Mouse (Mus musculus) CH12.LX (cell line): ENCODE data around the gene Fbxo44.

ENCODE experiments used
- CTCF ChIP-seq, 2 experiments: IDR thresholded peaks in 1 of 2; conservative IDR thresholded peaks in 1 of 2; 2 replicates each; pipeline ENCODE4 v1.5.1; 2011 to 2012; ENCODE audit warnings: low read depth in 2 of 2, low read length in 2 of 2, improper control_type of control experiment in 1 of 2, inconsistent platforms in 1 of 2, mild to moderate bottlenecking in 1 of 2, moderate library complexity in 1 of 2
- EP300 ChIP-seq: IDR thresholded peaks from 2 replicates; pipeline ENCODE4 v1.6.1; 2011; ENCODE audit warnings: low read length, improper control_type of control experiment
- HCFC1 ChIP-seq: IDR thresholded peaks from 2 replicates; pipeline ENCODE4 v1.6.1; 2012; ENCODE audit warnings: low read depth, mild to moderate bottlenecking, inconsistent platforms, low read length, improper control_type of control experiment
- JUND ChIP-seq: conservative IDR thresholded peaks from 2 replicates; pipeline ENCODE4 v1.6.1; 2011; ENCODE audit warnings: low read depth, low read length, improper control_type of control experiment
- MYC ChIP-seq: IDR thresholded peaks from 2 replicates; pipeline ENCODE4 v1.6.1; 2011; ENCODE audit warnings: low read depth, mild to moderate bottlenecking, improper control_type of control experiment, low read length
- POLR2A ChIP-seq: IDR thresholded peaks from 2 replicates; pipeline ENCODE4 v1.6.1; 2011; ENCODE audit warnings: low read depth, mild to moderate bottlenecking, improper control_type of control experiment, low read length
- POLR2AphosphoS2 ChIP-seq: IDR thresholded peaks from 2 replicates; pipeline ENCODE4 v1.6.1; 2011; ENCODE audit warnings: low read depth, low read length, improper control_type of control experiment
- RCOR1 ChIP-seq: conservative IDR thresholded peaks from 2 replicates; pipeline ENCODE4 v1.6.1; 2012; ENCODE audit warnings: low read depth, mild to moderate bottlenecking, inconsistent platforms, low read length, improper control_type of control experiment
- ZKSCAN1 ChIP-seq: IDR thresholded peaks from 2 replicates; pipeline ENCODE4 v1.6.1; 2012; ENCODE audit warnings: low read depth, inconsistent platforms, low read length, improper control_type of control experiment, borderline replicate concordance

- TF ChIP-seq EP300, result no peak
- no peak for TF ChIP-seq MYC
- no peak for TF ChIP-seq RCOR1
- no peak for TF ChIP-seq CTCF (conservative IDR thresholded peaks at IDR 0.05 in 1 of 2, IDR thresholded peaks at IDR 0.05 in 1 of 2; ENCODE audit: low read depth in 2 of 2, low read length in 2 of 2)
- no peak for TF ChIP-seq POLR2A
- TF ChIP-seq HCFC1, result no peak
- no peak for TF ChIP-seq JUND
- TF ChIP-seq ZKSCAN1, result no peak
- TF ChIP-seq POLR2AphosphoS2, result no peak
These were observed 11.0 kb upstream of the Fbxo44 start for GRCm38 (mm10) chr4:148171261-148171660.
